Mouse (Mus musculus) olfactory bulb, adult 2 months (tissue): ENCODE data around the gene Vps35l.

Source experiments
- CTCF ChIP-seq: fragments of 200-500 bp; IDR thresholded peaks from 2 replicates; pipeline ENCODE4 v1.5.1; 2012; ENCODE audit warnings: low read depth, mild to moderate bottlenecking, low read length, moderate library complexity; ENCODE audit not compliant: insufficient read depth
- POLR2A ChIP-seq: fragments of 200-500 bp; IDR thresholded peaks from 2 replicates; pipeline ENCODE4 v1.6.1; 2012; ENCODE audit warnings: mild to moderate bottlenecking, low read depth, low read length, moderate library complexity; ENCODE audit not compliant: insufficient read depth

GRCm38 (mm10) chr7:118764725-118765124 lies 24.7 kb downstream of the Vps35l start:
- no peak for TF ChIP-seq POLR2A
- no peak for TF ChIP-seq CTCF
